Comparison of ENCODE assay signal across 10 mouse cellular contexts in the genomic region with DNA sequence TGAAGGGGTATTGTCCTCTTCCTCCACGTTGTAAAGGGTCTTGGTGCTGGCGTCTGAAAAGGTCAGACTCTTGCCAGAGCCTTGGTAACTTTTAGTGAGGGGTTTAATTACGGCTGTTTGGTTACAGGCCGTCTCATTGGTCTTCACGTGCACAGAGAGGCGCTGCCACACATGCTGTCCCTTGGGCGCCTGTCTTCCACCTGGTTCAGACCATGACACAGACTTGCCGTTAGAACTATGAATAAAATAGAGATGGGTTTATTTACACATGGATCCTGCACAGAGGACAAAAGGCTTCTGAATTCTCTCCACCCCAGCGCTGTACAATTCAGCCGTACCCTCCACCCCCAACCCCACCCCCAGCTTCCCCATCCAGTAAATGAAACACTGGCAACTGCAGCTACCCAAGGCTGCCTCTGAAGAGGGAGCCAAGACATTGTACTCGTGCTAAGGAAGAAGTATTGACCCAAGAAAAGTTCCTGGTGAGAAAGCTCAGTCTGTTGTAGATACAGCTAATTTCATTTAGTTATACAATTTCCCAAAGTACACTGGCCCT. TPM values are rescaled to one million over a fixed set of nuclear protein-coding genes. Genes with fewer than 3 reads are reported as not detected.
DNase-seq lines count a peak whose midpoint lies in the region; ATAC-seq and TF ChIP-seq lines count a peak whose summit lies in the region.
"Had no signal": no experiment of that assay in that cellular context is flagged by ENCODE, and none has a peak within 500 bp of the region (broad histone marks: within the 10 kb centered on the region; RNA-seq: fewer than 3 reads in every experiment).

No protein-coding gene starts in this region.

- no peak overlapping the region for H3K27ac ChIP-seq in heart, embryonic 12.5 days (ENCODE audit: poor library complexity, severe bottlenecking)
- H3K27ac ChIP-seq in cortical plate, adult 2 months (ENCODE audit: insufficient read depth, low read length), result peak overlapping the region; percentile 49; the same call in 1 of the 2 replicates
- no peak overlapping the region for H3K27ac ChIP-seq in hindbrain, embryonic 15.5 days (replicated peaks)
- no peak overlapping the region for H3K27ac ChIP-seq in midbrain, embryonic 13.5 days

- no peak for TF ChIP-seq CTCF in cortical plate, adult 2 months (IDR thresholded peaks at IDR 0.05; ENCODE audit: extremely low read depth, insufficient read depth, low read length)

- no peaks in the 10 kb centered on the region for H3K36me3 ChIP-seq in heart, embryonic 12.5 days
- H3K36me3 ChIP-seq in hindbrain, embryonic 15.5 days, result no peaks in the 10 kb centered on the region
- H3K36me3 ChIP-seq in midbrain, embryonic 13.5 days, result no peaks in the 10 kb centered on the region

- ATAC-seq in heart, embryonic 12.5 days (ENCODE audit: insufficient number of reproducible peaks, low FRiP score), result no peak
- peak; percentile 60 for ATAC-seq in hindbrain, embryonic 15.5 days (ENCODE audit: low FRiP score, low read depth)
- ATAC-seq in midbrain, embryonic 13.5 days, result peak; percentile 53

- peak overlapping the region; percentile 57 for H3K4me3 ChIP-seq in heart, embryonic 12.5 days
- peak overlapping the region; percentile 42; the same call in 1 of the 2 replicates for H3K4me3 ChIP-seq in cortical plate, adult 2 months (ENCODE audit: insufficient read depth, low read length)
- H3K4me3 ChIP-seq in hindbrain, embryonic 15.5 days, result peak overlapping the region; percentile 52
- peak overlapping the region; percentile 57 for H3K4me3 ChIP-seq in midbrain, embryonic 13.5 days (replicated peaks)

- WGBS in heart, embryonic 12.5 days, result 27% methylated on average over 11 of the region's 11 CpGs
- 10% methylated on average over 11 of the region's 11 CpGs for WGBS in hindbrain, embryonic 15.5 days
- WGBS in midbrain, embryonic 13.5 days, result 7% methylated on average over 11 of the region's 11 CpGs

- H3K9me3 ChIP-seq in heart, embryonic 12.5 days (replicated peaks), result no peaks in the 10 kb centered on the region
- no peaks in the 10 kb centered on the region for H3K9me3 ChIP-seq in hindbrain, embryonic 15.5 days
- H3K9me3 ChIP-seq in midbrain, embryonic 13.5 days, result no peaks in the 10 kb centered on the region

- peak overlapping the region; percentile 99 for H3K4me2 ChIP-seq in heart, embryonic 12.5 days
- peak overlapping the region; percentile 94 for H3K4me2 ChIP-seq in hindbrain, embryonic 15.5 days
- peak overlapping the region; percentile 97 for H3K4me2 ChIP-seq in midbrain, embryonic 13.5 days (replicated peaks)

- peaks cover 14% of the 10 kb centered on the region for H3K27me3 ChIP-seq in heart, embryonic 12.5 days (replicated peaks)
- no peaks in the 10 kb centered on the region for H3K27me3 ChIP-seq in hindbrain, embryonic 15.5 days
- H3K27me3 ChIP-seq in midbrain, embryonic 13.5 days, result peaks cover 2% of the 10 kb centered on the region; the same call in 1 of the 2 replicates

- no peak for DNase-seq in heart, adult 11 months
- DNase-seq in urinary bladder, postnatal 10 days (ENCODE audit: low spot score), result no peak
- DNase-seq in gastrocnemius, postnatal 10 days, result no peak
- DNase-seq in MN1 (ENCODE audit: low spot score), result no peak

- H3K9ac ChIP-seq in heart, embryonic 12.5 days, result peak overlapping the region; percentile 52
- H3K9ac ChIP-seq in hindbrain, embryonic 15.5 days, result peak overlapping the region; percentile 50
- H3K9ac ChIP-seq in midbrain, embryonic 13.5 days (replicated peaks), result peak overlapping the region; percentile 71

- TF ChIP-seq POLR2A in cortical plate, adult 2 months (IDR thresholded peaks at IDR 0.05; ENCODE audit: extremely low read depth, insufficient read depth, low read length), result no peak

- H3K4me1 ChIP-seq in heart, embryonic 12.5 days (replicated peaks), result peaks cover 9% of the 10 kb centered on the region; the same call in 1 of the 2 replicates
- peaks cover 2% of the 10 kb centered on the region; the same call in 1 of the 2 replicates for H3K4me1 ChIP-seq in cortical plate, adult 2 months (ENCODE audit: control insufficient read depth, insufficient read depth, low read length)
- H3K4me1 ChIP-seq in hindbrain, embryonic 15.5 days (replicated peaks), result peaks cover 15% of the 10 kb centered on the region
- peaks cover 14% of the 10 kb centered on the region for H3K4me1 ChIP-seq in midbrain, embryonic 13.5 days (replicated peaks)

RNA-seq across cellular contexts. Expression of gene Gm10944, which starts 8.6 kb away (rescaled TPM):
- not detected in 2 replicates for polyA plus RNA-seq in heart, embryonic 12.5 days (2016; fragmentation: Nextera tagmentation; extraction: Ambion mirVana)
- polyA plus RNA-seq in cortical plate, adult 2 months (2012; rRNA removed), result not detected in 2 replicates
- polyA plus RNA-seq in hindbrain, embryonic 15.5 days (2015; fragmentation: Nextera tagmentation; extraction: Ambion mirVana), result not detected in 2 replicates
- polyA plus RNA-seq in midbrain, embryonic 13.5 days (2015; fragmentation: Nextera tagmentation; extraction: Ambion mirVana), result not detected in 2 replicates
- total RNA-seq in gastrocnemius, postnatal 10 days (2021), result not detected
- total RNA-seq: adrenal gland, adult 2 months; gastrocnemius, adult 8-10 months had no signal
- polyA plus RNA-seq: adrenal gland, adult 2 months had no signal
